Mouse (Mus musculus) midbrain, embryonic 14.5 days (tissue): ENCODE measurements around the gene Slc35g1. TPM values are rescaled to one million over a fixed set of nuclear protein-coding genes. Genes with fewer than 3 reads are reported as not detected.

Experiments
- ATAC-seq: fragments of 200-750 bp; cut with Nextera tagmentation; 2 replicates; pipeline ENCODE4 v1.8.0; 2017; ENCODE audit warnings: moderate number of reproducible peaks, moderate library complexity; ENCODE audit not compliant: low FRiP score, low TSS enrichment
- DNase-seq: peaks from one replicate; pipeline ENCODE4 v3.0.0-alpha.2; 2015
- H3K27ac ChIP-seq: fragments of 300-500 bp; sonication (generic); replicated peaks from 2 replicates; pipeline ENCODE4 v1.5.1; 2014; ENCODE audit warnings: mild to moderate bottlenecking, low read depth, low read length, moderate library complexity
- H3K27me3 ChIP-seq: fragments of 300-500 bp; sonication (generic); 2 replicates; pipeline ENCODE4 v1.6.1; 2014; ENCODE audit warnings: low read length, control low read depth, mixed read lengths; ENCODE audit not compliant: control insufficient read depth, insufficient read depth
- H3K36me3 ChIP-seq: fragments of 300-500 bp; sonication (generic); 2 replicates; pipeline ENCODE4 v1.6.1; 2014; ENCODE audit warnings: low read length, control low read depth; ENCODE audit not compliant: control insufficient read depth, insufficient read depth
- H3K4me1 ChIP-seq: fragments of 300-500 bp; sonication (generic); 2 replicates; pipeline ENCODE4 v1.6.1; 2014; ENCODE audit warnings: mild to moderate bottlenecking, antibody characterized with exemption, low read length, control low read depth; ENCODE audit not compliant: control insufficient read depth, insufficient read depth
- H3K4me2 ChIP-seq: fragments of 300-500 bp; sonication (generic); 2 replicates; pipeline ENCODE4 v1.6.1; 2014; ENCODE audit warnings: mild to moderate bottlenecking, low read length, moderate library complexity
- H3K4me3 ChIP-seq: fragments of 300-500 bp; sonication (generic); replicated peaks from 2 replicates; pipeline ENCODE4 v1.5.1; 2014; ENCODE audit warnings: low read depth, low read length
- H3K9ac ChIP-seq: fragments of 300-500 bp; sonication (generic); replicated peaks from 2 replicates; pipeline ENCODE4 v1.6.1; 2014; ENCODE audit warnings: mild to moderate bottlenecking, low read length, moderate library complexity
- H3K9me3 ChIP-seq: fragments of 300-500 bp; sonication (generic); 2 replicates; pipeline ENCODE4 v1.6.1; 2016; ENCODE audit warnings: low read length, control low read depth, mixed read lengths; ENCODE audit not compliant: control insufficient read depth
- WGBS: fragments of 180-500 bp; shearing (Covaris S2); extraction: QIAGEN DNeasy Blood & Tissue Kit; methylation state at CpG from one replicate; pipeline ENCODE4 v1.1.7; 2014; 5-methylcytosine and 5-hydroxymethylcytosine counted together
- polyA plus RNA-seq: library from polyadenylated mRNA; unstranded; fragments of >200 nt; fragmentation: Nextera tagmentation; extraction: Ambion mirVana; gene quantifications from 2 replicates; pipeline ENCODE4 v1.2.1, GENCODE M21; 2014

Slc35g1 gene
- polyA plus RNA-seq, 1 experiment from 2014 or later, result 1.5 TPM

GRCm38 (mm10) chr19:38430475-38430874 is 34.7 kb downstream of the Slc35g1 start:
- H3K4me1 ChIP-seq, result no peaks in the 10 kb centered on the region
- H3K36me3 ChIP-seq, result no peaks in the 10 kb centered on the region
- DNase-seq, result no peak
- H3K27ac ChIP-seq, result no peak overlapping the region
- no peaks in the 10 kb centered on the region for H3K27me3 ChIP-seq
- ATAC-seq, result no peak
- no peak overlapping the region for H3K4me2 ChIP-seq
- H3K4me3 ChIP-seq, result no peak overlapping the region
- WGBS, result 87% methylated on average over 8 of the region's 8 CpGs
- no peaks in the 10 kb centered on the region for H3K9me3 ChIP-seq
- no peak overlapping the region for H3K9ac ChIP-seq

DNA sequence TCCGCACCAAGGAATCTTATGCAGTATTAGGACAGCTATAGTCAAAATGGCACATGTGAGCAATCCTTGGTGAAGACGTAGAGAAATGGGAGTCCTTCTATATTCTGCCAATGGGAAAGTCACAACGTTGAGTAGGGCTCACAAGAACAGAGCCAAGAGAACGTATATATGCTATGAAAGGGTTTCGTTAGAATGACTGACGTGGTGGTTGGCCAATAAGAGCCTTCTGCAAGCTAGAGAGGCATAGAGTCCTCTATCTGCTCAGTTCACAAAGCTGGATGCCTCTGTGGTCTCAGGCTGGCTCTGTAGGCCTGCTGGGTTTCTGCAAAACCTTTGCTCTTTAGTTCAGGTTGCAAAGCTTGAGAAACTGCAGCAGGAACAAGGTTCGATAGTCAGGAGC is 35.5 kb downstream of the Slc35g1 start:
- Histone ChIP-seq H3K36me3 (no peaks in the 10 kb centered on the region), H3K27ac (no peak overlapping the region), H3K27me3 (no peaks in the 10 kb centered on the region), H3K9me3 (0 out of 2 replicates have a peak, but pooled peaks cover 2% of the 10 kb centered on the region), H3K4me1 (no peaks in the 10 kb centered on the region), H3K4me3 (no peak overlapping the region), H3K9ac (no peak overlapping the region), H3K4me2 (no peak overlapping the region)
- DNase-seq, result no peak
- no peak for ATAC-seq
- WGBS, result 72% methylated on average over 7 of the region's 7 CpGs

- 83% methylated on average over 3 of the region's 3 CpGs for WGBS
- Histone ChIP-seq H3K4me2 (no peak overlapping the region), H3K9ac (no peak overlapping the region), H3K4me3 (no peak overlapping the region), H3K9me3 (0 out of 2 replicates have a peak, but pooled peaks cover 2% of the 10 kb centered on the region), H3K27me3 (no peaks in the 10 kb centered on the region), H3K36me3 (no peaks in the 10 kb centered on the region), H3K27ac (no peak overlapping the region), H3K4me1 (no peaks in the 10 kb centered on the region)
- DNase-seq (no peak), ATAC-seq (no peak)
These were observed 36.2 kb downstream of the Slc35g1 start for GRCm38 (mm10) chr19:38432021-38432420.

DNA sequence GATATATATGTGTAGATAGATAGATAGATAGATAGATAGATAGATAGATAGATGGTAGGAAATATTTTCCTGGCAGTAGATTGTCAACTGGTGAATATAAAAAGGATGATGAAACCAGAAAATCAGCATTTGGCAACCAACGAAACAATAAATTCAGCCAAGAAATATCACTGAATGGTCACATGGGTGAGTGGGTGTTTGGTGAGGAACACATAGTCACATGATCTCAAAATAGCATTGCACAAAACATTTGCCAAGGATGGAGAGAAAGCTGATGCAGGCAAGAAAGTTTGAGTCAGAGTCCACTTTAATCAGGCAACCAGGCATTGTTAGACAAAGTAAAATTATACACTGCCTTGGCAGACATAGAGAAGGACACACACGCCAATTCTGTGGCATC is 37.6 kb downstream of the Slc35g1 start:
- WGBS, result 88% methylated on average over 2 of the region's 2 CpGs
- H3K27ac ChIP-seq, result no peak overlapping the region

DNA sequence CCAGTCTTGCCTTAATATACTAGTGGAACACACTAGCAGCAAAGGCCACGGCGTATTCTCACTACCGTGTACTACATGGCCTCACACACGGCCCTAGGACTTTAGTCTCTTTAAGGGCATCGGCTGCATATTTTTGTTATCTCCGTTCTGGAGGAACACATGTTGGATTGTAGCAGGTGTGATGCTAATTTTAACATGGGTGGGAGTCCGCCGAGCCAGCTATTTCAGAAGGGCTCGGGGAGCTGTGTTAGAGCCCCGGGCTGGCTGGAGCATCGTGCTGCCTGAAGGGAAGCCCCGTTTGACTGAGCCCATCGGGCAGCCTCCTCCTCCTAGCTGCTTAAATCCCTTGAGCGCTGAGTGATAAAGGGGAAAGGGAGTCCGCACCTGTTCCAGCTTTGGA is 39.4 kb downstream of the Slc35g1 start:
- ATAC-seq, result no peak
- Histone ChIP-seq H3K9ac (no peak overlapping the region), H3K4me3 (no peak overlapping the region), H3K27me3 (no peaks in the 10 kb centered on the region), H3K9me3 (0 out of 2 replicates have a peak, but pooled peaks cover 2% of the 10 kb centered on the region), H3K27ac (no peak overlapping the region), H3K36me3 (no peaks in the 10 kb centered on the region), H3K4me1 (no peaks in the 10 kb centered on the region), H3K4me2 (no peak overlapping the region)
- DNase-seq, result no peak
- WGBS, result 94% methylated on average over 15 of the region's 15 CpGs

More for the DNA sequence above, 37.6 kb downstream of the Slc35g1 start:
- no peaks in the 10 kb centered on the region for H3K27me3 ChIP-seq
- 0 out of 2 replicates have a peak, but pooled peaks cover 2% of the 10 kb centered on the region for H3K9me3 ChIP-seq
- DNase-seq, result no peak
- H3K4me3 ChIP-seq, result no peak overlapping the region
- no peaks in the 10 kb centered on the region for H3K36me3 ChIP-seq
- H3K9ac ChIP-seq, result no peak overlapping the region
- no peak for ATAC-seq
- no peaks in the 10 kb centered on the region for H3K4me1 ChIP-seq
- no peak overlapping the region for H3K4me2 ChIP-seq

DNA sequence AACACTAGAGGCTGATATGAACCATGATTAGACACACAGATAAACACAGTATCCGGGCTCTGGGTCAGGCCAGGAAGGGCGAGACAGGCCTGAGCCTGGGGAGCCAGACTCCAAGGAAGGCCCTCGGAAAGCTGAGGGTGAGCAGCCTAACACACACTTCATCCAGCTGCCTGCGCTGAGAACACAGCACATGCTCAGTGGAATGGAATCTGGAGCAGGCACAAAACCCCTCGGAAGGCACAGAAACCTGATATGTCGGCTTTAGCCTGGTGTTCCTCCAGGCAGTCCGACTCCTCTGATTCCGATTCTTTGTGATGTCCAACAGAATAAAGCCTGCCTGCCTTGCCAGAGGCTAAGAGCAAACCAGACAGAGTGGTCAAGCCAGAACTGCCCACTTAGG is 46.1 kb downstream of the Slc35g1 start:
- no peak overlapping the region for H3K9ac ChIP-seq
- H3K4me2 ChIP-seq, result no peak overlapping the region
- no peaks in the 10 kb centered on the region for H3K9me3 ChIP-seq
- DNase-seq, result no peak
- ATAC-seq, result no peak
- 79% methylated on average over 8 of the region's 8 CpGs for WGBS
- H3K27ac ChIP-seq, result no peak overlapping the region
- no peaks in the 10 kb centered on the region for H3K27me3 ChIP-seq
- H3K4me1 ChIP-seq, result no peaks in the 10 kb centered on the region
- H3K4me3 ChIP-seq, result no peak overlapping the region
- no peaks in the 10 kb centered on the region for H3K36me3 ChIP-seq

DNA sequence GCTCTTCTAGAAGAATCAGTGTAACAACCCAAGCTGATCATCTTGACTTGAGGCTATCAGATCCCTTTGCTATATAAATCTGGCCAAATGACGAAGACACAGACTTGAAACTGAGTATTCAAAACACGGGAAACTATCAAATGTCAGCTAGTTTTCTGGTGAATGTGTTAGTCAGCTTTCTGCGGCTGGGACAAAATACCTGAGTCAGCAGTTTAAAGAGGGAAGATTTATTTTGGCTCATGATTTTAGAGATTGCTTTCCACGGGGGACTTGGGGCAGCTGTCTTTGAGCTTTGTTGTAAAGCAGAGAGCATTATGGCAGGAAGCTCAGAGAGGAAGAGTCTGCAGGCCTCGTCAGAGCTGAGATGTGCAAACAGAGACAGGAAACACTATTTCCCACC is 50.0 kb downstream of the Slc35g1 start:
- DNase-seq (no peak), ATAC-seq (no peak)
- no peaks in the 10 kb centered on the region for H3K27me3 ChIP-seq
- H3K4me1 ChIP-seq, result no peaks in the 10 kb centered on the region
- H3K4me2 ChIP-seq, result no peak overlapping the region
- H3K27ac ChIP-seq, result no peak overlapping the region
- no peak overlapping the region for H3K4me3 ChIP-seq
- H3K9ac ChIP-seq, result no peak overlapping the region
- WGBS, result 88% methylated on average over 5 of the region's 5 CpGs
- no peaks in the 10 kb centered on the region for H3K9me3 ChIP-seq
- H3K36me3 ChIP-seq, result no peaks in the 10 kb centered on the region

Other genes with a start within 250 kb of the Slc35g1 start
- 40.3 and 41.0 TPM in 2 replicates for gene Fra10ac1, start 171.8 kb upstream of the Slc35g1 start, polyA plus RNA-seq
- 15.0 and 15.1 TPM in 2 replicates for gene Lgi1, start 131.4 kb upstream of the Slc35g1 start, polyA plus RNA-seq
- gene Plce1, start 85.1 kb downstream of the Slc35g1 start, polyA plus RNA-seq, result 2.9 and 4.3 TPM in 2 replicates